Mouse (Mus musculus) erythroblast, embryonic 14.5 days (primary cell): ENCODE results near the gene Fbxo42.

Experiments
- GATA1 ChIP-seq: IDR thresholded peaks from 2 replicates; pipeline ENCODE4 v1.6.1; 2012; ENCODE audit warnings: low read length, inconsistent platforms, mixed read lengths
- TAL1 ChIP-seq: IDR thresholded peaks from 3 replicates; pipeline ENCODE4 v1.6.1; 2012; ENCODE audit warnings: low read length, inconsistent platforms, mixed read lengths

- TF ChIP-seq GATA1 (no peak), TAL1 (no peak)
These were observed 49.9 kb downstream of the Fbxo42 start for GRCm38 (mm10) chr4:141197686-141198035.
